Mouse (Mus musculus) CH12.LX (cell line): Measurements from ENCODE around the gene Gm49387. TPM values are rescaled to one million over a fixed set of nuclear protein-coding genes. Genes with fewer than 3 reads are reported as not detected.

Experiments
- DNase-seq: peaks from one replicate; pipeline ENCODE4 v3.0.0-alpha.2; 2013; ENCODE audit errors: extremely low read depth
- H3K27ac ChIP-seq: 2 replicates; pipeline ENCODE4 v1.5.1; 2012; ENCODE audit warnings: low read depth, mild to moderate bottlenecking, control low read depth, moderate library complexity; ENCODE audit not compliant: insufficient read depth
- H3K27me3 ChIP-seq: replicated peaks from 2 replicates; pipeline ENCODE3; 2012; ENCODE audit warnings: inconsistent platforms
- H3K36me3 ChIP-seq, 2 experiments: replicated peaks in 1 of 2; 2 replicates each; pipeline versions ENCODE3 to v1.6.1; 2012; ENCODE audit warnings: inconsistent platforms in 1 of 2, low read length in 1 of 2, mild to moderate bottlenecking in 1 of 2, mixed read lengths in 1 of 2, moderate library complexity in 1 of 2; ENCODE audit not compliant: control insufficient read depth in 1 of 2, insufficient read depth in 1 of 2
- H3K4me1 ChIP-seq, 2 experiments: 2 replicates each; pipeline ENCODE4 v1.6.1; 2012; ENCODE audit warnings: inconsistent platforms in 1 of 2, moderate library complexity in 1 of 2; ENCODE audit not compliant: insufficient read depth in 2 of 2, control insufficient read depth in 1 of 2
- H3K4me2 ChIP-seq: 2 replicates; pipeline ENCODE4 v1.6.1; 2012; ENCODE audit warnings: low read depth, mild to moderate bottlenecking, control low read depth; ENCODE audit not compliant: poor library complexity, insufficient read depth, severe bottlenecking
- H3K4me3 ChIP-seq, 3 experiments: fragments of 150-350 bp in 1 of 3; sonication (generic) in 1 of 3; replicated peaks in 1 of 3; 2 replicates each; pipeline versions ENCODE3 to v1.5.1; 2011 to 2012; ENCODE audit warnings: low read depth in 2 of 3, low read length in 2 of 3, mild to moderate bottlenecking in 2 of 3, moderate library complexity in 2 of 3, control low read depth in 1 of 3, improper control_type of control experiment in 1 of 3, inconsistent platforms in 1 of 3, mixed read lengths in 1 of 3; ENCODE audit not compliant: poor library complexity in 1 of 3
- H3K79me2 ChIP-seq: replicated peaks from 2 replicates; pipeline ENCODE4 v1.6.1; 2012; ENCODE audit warnings: mild to moderate bottlenecking, moderate library complexity; ENCODE audit not compliant: control insufficient read depth, poor library complexity, insufficient read depth, severe bottlenecking; ENCODE audit errors: extremely low read depth
- H3K9ac ChIP-seq: 2 replicates; pipeline ENCODE4 v1.6.1; 2012; ENCODE audit warnings: low read depth, mild to moderate bottlenecking, control low read depth, moderate library complexity; ENCODE audit not compliant: insufficient read depth
- H3K9me3 ChIP-seq: replicated peaks from 2 replicates; pipeline ENCODE3; 2012; ENCODE audit warnings: low read length, inconsistent platforms, mixed read lengths
- BHLHE40 ChIP-seq: IDR thresholded peaks from 2 replicates; pipeline ENCODE4 v1.6.1; 2011; ENCODE audit warnings: mild to moderate bottlenecking, low read depth, low read length, improper control_type of control experiment
- CHD1 ChIP-seq: IDR thresholded peaks from 2 replicates; pipeline ENCODE4 v1.6.1; 2012; ENCODE audit warnings: low read depth, low read length, improper control_type of control experiment, inconsistent platforms
- CHD2 ChIP-seq: IDR thresholded peaks from 2 replicates; pipeline ENCODE4 v1.6.1; 2011; ENCODE audit warnings: low read length, improper control_type of control experiment
- CTCF ChIP-seq, 2 experiments: IDR thresholded peaks in 1 of 2; conservative IDR thresholded peaks in 1 of 2; 2 replicates each; pipeline ENCODE4 v1.5.1; 2011 to 2012; ENCODE audit warnings: low read depth in 2 of 2, low read length in 2 of 2, improper control_type of control experiment in 1 of 2, inconsistent platforms in 1 of 2, mild to moderate bottlenecking in 1 of 2, moderate library complexity in 1 of 2
- ELF1 ChIP-seq: IDR thresholded peaks from 2 replicates; pipeline ENCODE4 v1.6.1; 2014; ENCODE audit warnings: low read depth, mild to moderate bottlenecking, inconsistent platforms, low read length, improper control_type of control experiment
- EP300 ChIP-seq: IDR thresholded peaks from 2 replicates; pipeline ENCODE4 v1.6.1; 2011; ENCODE audit warnings: low read length, improper control_type of control experiment
- ETS1 ChIP-seq: conservative IDR thresholded peaks from 2 replicates; pipeline ENCODE4 v1.6.1; 2012; ENCODE audit warnings: low read depth, mild to moderate bottlenecking, inconsistent platforms, low read length, improper control_type of control experiment, moderate library complexity
- GABPA ChIP-seq: IDR thresholded peaks from 2 replicates; pipeline ENCODE4 v1.6.1; 2012; ENCODE audit warnings: low read depth, low read length, improper control_type of control experiment, inconsistent platforms; ENCODE audit not compliant: insufficient replicate concordance
- HCFC1 ChIP-seq: IDR thresholded peaks from 2 replicates; pipeline ENCODE4 v1.6.1; 2012; ENCODE audit warnings: low read depth, mild to moderate bottlenecking, inconsistent platforms, low read length, improper control_type of control experiment
- JUND ChIP-seq: conservative IDR thresholded peaks from 2 replicates; pipeline ENCODE4 v1.6.1; 2011; ENCODE audit warnings: low read depth, low read length, improper control_type of control experiment
- KAT2A ChIP-seq: IDR thresholded peaks from 2 replicates; pipeline ENCODE4 v1.6.1; 2012; ENCODE audit warnings: low read length, improper control_type of control experiment, inconsistent platforms; ENCODE audit not compliant: insufficient replicate concordance
- MAFK ChIP-seq: IDR thresholded peaks from 2 replicates; pipeline ENCODE4 v1.6.1; 2011; ENCODE audit warnings: low read length, improper control_type of control experiment; ENCODE audit not compliant: insufficient replicate concordance
- MAX ChIP-seq: IDR thresholded peaks from 2 replicates; pipeline ENCODE4 v1.6.1; 2011; ENCODE audit warnings: low read length, improper control_type of control experiment
- MAZ ChIP-seq: IDR thresholded peaks from 2 replicates; pipeline ENCODE4 v1.6.1; 2012; ENCODE audit warnings: low read depth, mild to moderate bottlenecking, inconsistent platforms, low read length, improper control_type of control experiment, moderate library complexity
- MEF2A ChIP-seq: IDR thresholded peaks from 2 replicates; pipeline ENCODE4 v1.6.1; 2014; ENCODE audit warnings: low read depth, mild to moderate bottlenecking, inconsistent platforms, low read length, improper control_type of control experiment, borderline replicate concordance
- MYC ChIP-seq: IDR thresholded peaks from 2 replicates; pipeline ENCODE4 v1.6.1; 2011; ENCODE audit warnings: low read depth, mild to moderate bottlenecking, improper control_type of control experiment, low read length
- NELFE ChIP-seq: IDR thresholded peaks from 2 replicates; pipeline ENCODE4 v1.6.1; 2011; ENCODE audit warnings: low read depth, low read length, improper control_type of control experiment
- NRF1 ChIP-seq: IDR thresholded peaks from 2 replicates; pipeline ENCODE4 v1.6.1; 2014; ENCODE audit warnings: low read depth, mild to moderate bottlenecking, inconsistent platforms, low read length, improper control_type of control experiment, moderate library complexity
- POLR2A ChIP-seq: IDR thresholded peaks from 2 replicates; pipeline ENCODE4 v1.6.1; 2011; ENCODE audit warnings: low read depth, mild to moderate bottlenecking, improper control_type of control experiment, low read length
- POLR2AphosphoS2 ChIP-seq: IDR thresholded peaks from 2 replicates; pipeline ENCODE4 v1.6.1; 2011; ENCODE audit warnings: low read depth, low read length, improper control_type of control experiment
- SIN3A ChIP-seq: IDR thresholded peaks from 2 replicates; pipeline ENCODE4 v1.6.1; 2012; ENCODE audit warnings: low read length, improper control_type of control experiment, inconsistent platforms
- SMC3 ChIP-seq: IDR thresholded peaks from 2 replicates; pipeline ENCODE4 v1.6.1; 2011; ENCODE audit warnings: low read depth, low read length, improper control_type of control experiment
- TBP ChIP-seq: conservative IDR thresholded peaks from 2 replicates; pipeline ENCODE4 v1.6.1; 2011; ENCODE audit warnings: low read depth, low read length, improper control_type of control experiment
- TCF12 ChIP-seq: IDR thresholded peaks from 2 replicates; pipeline ENCODE4 v1.6.1; 2014; ENCODE audit warnings: low read depth, mild to moderate bottlenecking, inconsistent platforms, low read length, improper control_type of control experiment
- UBTF ChIP-seq: IDR thresholded peaks from 2 replicates; pipeline ENCODE4 v1.6.1; 2012; ENCODE audit warnings: low read depth, mild to moderate bottlenecking, inconsistent platforms, low read length, improper control_type of control experiment, moderate library complexity
- USF1 ChIP-seq: IDR thresholded peaks from 2 replicates; pipeline ENCODE4 v1.6.1; 2014; ENCODE audit warnings: low read depth, mild to moderate bottlenecking, inconsistent platforms, low read length, improper control_type of control experiment
- USF2 ChIP-seq: conservative IDR thresholded peaks from 2 replicates; pipeline ENCODE4 v1.6.1; 2011; ENCODE audit warnings: low read depth, low read length, improper control_type of control experiment
- ZKSCAN1 ChIP-seq: IDR thresholded peaks from 2 replicates; pipeline ENCODE4 v1.6.1; 2012; ENCODE audit warnings: low read depth, inconsistent platforms, low read length, improper control_type of control experiment, borderline replicate concordance
- ZNF384 ChIP-seq: IDR thresholded peaks from 2 replicates; pipeline ENCODE4 v1.6.1; 2012; ENCODE audit warnings: low read depth, low read length, improper control_type of control experiment, inconsistent platforms
- dilution Hi-C: fragments of 300-500 bp; cut with MboI; formaldehyde crosslinking; loops from 2 replicates; pipeline ENCODE4 v1.14.3; 2020; ENCODE audit warnings: low sequenced_read_pairs; ENCODE audit not compliant: extremely low pct_unique_long_range_greater_than_20kb, extremely low pct_ligation_motif_present
- in situ Hi-C: fragments of 300-500 bp; cut with MboI; formaldehyde crosslinking; loops from 3 replicates; pipeline ENCODE4 v1.14.3; 2019; ENCODE audit warnings: low sequenced_read_pairs, low pct_ligation_motif_present, low pct_unique_long_range_greater_than_20kb, mixed read lengths
- polyA plus RNA-seq: library from polyadenylated mRNA; unstranded; fragments of >175 nt; gene quantifications from 2 replicates; pipeline ENCODE4 v1.2.1, GENCODE M21; 2012; ENCODE audit warnings: low read depth; ENCODE audit not compliant: insufficient read length
- total RNA-seq, 2 experiments: library from RNA; depleted of rRNA; stranded (reverse); fragments of 300-350 nt in 1 of 2; fragments of >200 nt in 1 of 2; gene quantifications; 2 replicates each; pipeline ENCODE4 v1.2.3; 2012 to 2014

The Gm49387 gene
- total RNA-seq (2012; rRNA removed) = not detected in 2 replicates
- not detected in 2 replicates for total RNA-seq (2014; rRNA removed)
- polyA plus RNA-seq = 0.71 TPM in 1 of 2 replicates, not detected in the other

DNA sequence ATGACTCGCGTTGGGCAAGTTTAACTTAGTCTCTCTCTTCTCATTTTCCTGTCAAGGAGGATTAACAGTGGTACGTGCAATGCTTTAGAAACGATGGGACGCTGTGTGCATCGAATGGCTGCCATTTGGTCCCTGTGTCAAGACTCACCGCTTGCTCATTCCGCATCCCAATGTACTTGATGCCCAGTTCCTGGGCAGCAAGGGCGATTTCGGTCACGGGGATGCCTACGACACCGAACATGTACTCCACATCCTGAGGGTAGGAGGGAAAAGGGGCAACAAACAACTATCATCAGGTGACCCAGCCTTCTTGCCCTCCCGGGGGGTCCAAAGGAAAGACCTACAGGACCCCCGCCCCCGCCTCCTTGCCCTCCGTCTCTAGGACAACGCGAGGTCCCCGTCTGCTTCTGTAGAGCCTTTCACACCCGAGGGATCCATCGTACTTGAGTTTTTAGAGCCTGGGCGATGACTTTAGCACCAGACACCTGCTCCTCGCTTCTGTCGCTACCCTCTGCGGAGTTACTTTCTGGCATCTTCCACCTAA, at the start of gene Gm49387:
Gene Gm49387, minus strand, starts transcription at position 533 of the 544 bp plus-strand sequence.
- Histone ChIP-seq H3K4me2 (peak within 1 kb of the TSS; percentile 97), H3K79me2 (no peaks in the 10 kb centered on the region; the same call in 1 of the 2 replicates), H3K9ac (peak within 1 kb of the TSS; percentile 76), H3K36me3 (peaks cover 0 to 2% of the 10 kb centered on the region in 2 experiments), H3K4me1 (peaks cover 3 to 28% of the 10 kb centered on the region in 2 experiments), H3K27ac (peak within 1 kb of the TSS; percentile 89), H3K9me3 (no peaks in the 10 kb centered on the region), H3K4me3 (peak within 1 kb of the TSS; percentile 64 to 82 (median 70)), H3K27me3 (no peaks in the 10 kb centered on the region)
- dilution Hi-C loops = no loop called here
- TF ChIP-seq CHD2 = no peak
- no peak for TF ChIP-seq MAX
- TF ChIP-seq CTCF (conservative IDR thresholded peaks at IDR 0.05 in 1 of 2, IDR thresholded peaks at IDR 0.05 in 1 of 2; ENCODE audit: low read depth in 2 of 2, low read length in 2 of 2) = no peak
- no peak for TF ChIP-seq EP300
- TF ChIP-seq ZKSCAN1 = no peak
- no peak for TF ChIP-seq TBP
- TF ChIP-seq GABPA = no peak
- no peak for TF ChIP-seq MEF2A
- no peak for TF ChIP-seq ZNF384
- no peak for TF ChIP-seq MAFK
- TF ChIP-seq POLR2AphosphoS2 = no peak
- TF ChIP-seq USF2 = no peak
- no peak for TF ChIP-seq HCFC1
- no peak for TF ChIP-seq USF1
- TF ChIP-seq SMC3 = no peak
- no peak for TF ChIP-seq KAT2A
- no peak for TF ChIP-seq POLR2A
- TF ChIP-seq TCF12 = no peak
- TF ChIP-seq SIN3A = no peak
- TF ChIP-seq MAZ = no peak
- no peak for DNase-seq
- in situ Hi-C loops = no loop called here

DNA sequence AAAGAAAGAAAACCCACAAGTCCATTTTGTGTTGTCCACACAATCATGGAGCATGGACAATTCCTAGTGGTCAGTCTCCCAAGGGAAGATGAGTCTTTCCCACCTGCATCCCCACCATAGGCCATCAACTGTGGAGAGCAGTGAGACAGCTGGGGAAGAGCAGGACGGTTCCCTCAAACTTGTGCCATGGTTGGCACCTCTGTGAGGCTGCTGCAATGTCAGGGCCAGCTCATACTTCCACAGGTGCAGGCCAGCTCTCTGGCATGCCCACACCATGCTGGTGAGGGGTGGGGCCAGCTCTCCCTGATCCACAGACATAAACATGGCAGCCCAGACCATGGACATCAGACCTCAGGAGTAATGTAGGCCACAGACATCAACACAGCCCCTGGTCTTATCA, 45.6 kb upstream of the Gm49387 start:
- no peak for TF ChIP-seq JUND
- TF ChIP-seq NELFE = no peak
- TF ChIP-seq ETS1 = no peak
- no peak for TF ChIP-seq POLR2A
- no peak for TF ChIP-seq USF1
- TF ChIP-seq EP300 = no peak
- TF ChIP-seq MYC = no peak
- no peak for TF ChIP-seq ELF1
- no peak for TF ChIP-seq NRF1
- no peak for TF ChIP-seq CHD2
- no peak for TF ChIP-seq CHD1
- TF ChIP-seq BHLHE40 = no peak
- TF ChIP-seq UBTF = no peak
- TF ChIP-seq SIN3A = no peak
- no peak for TF ChIP-seq GABPA
- no peak for TF ChIP-seq MAZ
- TF ChIP-seq CTCF (conservative IDR thresholded peaks at IDR 0.05 in 1 of 2, IDR thresholded peaks at IDR 0.05 in 1 of 2; ENCODE audit: low read depth in 2 of 2, low read length in 2 of 2) = no peak
- in situ Hi-C loops (no loop called here), dilution Hi-C loops (no loop called here)
- peak overlapping the region in 1 of 3 experiments; percentile 2 for H3K4me3 ChIP-seq
- H3K27ac ChIP-seq = no peak overlapping the region
- H3K9me3 ChIP-seq = no peaks in the 10 kb centered on the region
- H3K9ac ChIP-seq = no peak overlapping the region
- H3K79me2 ChIP-seq = no peaks in the 10 kb centered on the region
- no peaks in the 10 kb centered on the region for H3K27me3 ChIP-seq
- H3K36me3 ChIP-seq = no peaks in the 10 kb centered on the region
- DNase-seq = no peak
- peaks cover 24 to 56% of the 10 kb centered on the region in 2 experiments for H3K4me1 ChIP-seq
- no peak overlapping the region for H3K4me2 ChIP-seq
